Mouse (Mus musculus) urinary bladder, adult 18-20 months (tissue): ENCODE data around the gene Lrrc23.

Experiments used
- DNase-seq, 2 experiments: peaks; one replicate each; pipeline ENCODE4 v3.0.0; 2022; ENCODE audit warnings: low spot score in 2 of 2, mixed read lengths in 2 of 2

Gene Lrrc23

DNA sequence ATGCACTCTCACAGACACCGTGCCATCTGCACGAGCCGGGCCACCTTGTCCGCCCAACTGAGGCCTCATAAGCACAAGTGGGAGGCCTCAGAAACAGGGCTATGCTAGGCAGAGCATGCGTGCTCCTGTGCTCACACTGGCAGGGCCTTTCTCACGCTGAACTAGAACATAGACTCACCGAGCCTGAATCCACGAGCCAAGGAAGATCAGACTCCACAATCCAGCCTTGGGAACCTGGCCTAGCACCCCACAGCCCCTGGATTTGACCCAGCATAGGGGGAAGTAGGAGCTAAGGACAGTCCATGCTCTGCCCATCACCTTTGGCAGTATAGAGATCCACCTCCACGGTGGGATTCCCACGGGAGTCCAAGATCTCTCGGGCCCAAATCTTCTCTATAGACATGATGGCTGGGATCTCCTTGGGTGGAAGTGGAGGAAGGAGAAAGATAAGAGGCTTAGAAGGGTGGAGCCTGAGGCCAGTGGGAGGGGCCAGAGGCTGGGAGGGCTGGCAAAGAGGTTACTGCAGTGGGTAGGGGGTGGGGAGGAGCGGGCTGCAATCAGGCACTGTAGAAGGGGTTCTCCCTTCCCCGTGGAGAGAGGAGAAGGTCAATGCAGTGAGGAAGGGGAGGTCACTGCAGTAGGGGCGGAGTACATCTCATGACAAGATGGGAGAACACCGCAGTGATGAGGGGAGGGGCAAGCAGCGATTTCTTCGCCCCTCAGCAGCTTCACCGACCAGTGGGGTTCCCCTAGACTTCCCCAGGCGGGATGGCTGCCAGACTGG, 11.4 kb downstream of the Lrrc23 start:
- DNase-seq = no peak

- DNase-seq = no peak
Observed at GRCm38 (mm10) chr6:124767536-124767919, 12.0 kb downstream of the Lrrc23 start.

GRCm38 (mm10) chr6:124765951-124766350, 13.6 kb downstream of the Lrrc23 start:
- DNase-seq = no peak

DNA sequence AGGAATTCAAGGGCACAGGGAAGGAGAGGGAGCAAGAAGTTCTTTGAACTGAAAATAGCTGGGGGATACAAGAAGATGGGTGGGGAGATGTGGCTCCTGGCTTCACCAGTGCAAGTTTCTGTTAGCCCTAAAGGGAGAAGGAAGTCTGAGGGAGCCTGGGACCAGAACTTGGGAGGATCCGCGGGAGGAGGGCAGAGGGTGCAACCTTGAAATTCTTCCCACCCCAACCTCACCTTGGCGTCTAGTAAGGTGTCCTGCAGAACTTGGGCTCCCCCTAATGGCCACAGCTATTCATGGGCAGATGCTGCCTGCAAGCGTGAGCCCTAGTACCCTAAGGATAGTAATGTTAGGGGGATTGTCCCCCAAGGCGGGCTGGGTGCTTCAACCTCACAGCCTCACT, 20.3 kb downstream of the Lrrc23 start:
- DNase-seq = peak; percentile 74 to 76

DNA sequence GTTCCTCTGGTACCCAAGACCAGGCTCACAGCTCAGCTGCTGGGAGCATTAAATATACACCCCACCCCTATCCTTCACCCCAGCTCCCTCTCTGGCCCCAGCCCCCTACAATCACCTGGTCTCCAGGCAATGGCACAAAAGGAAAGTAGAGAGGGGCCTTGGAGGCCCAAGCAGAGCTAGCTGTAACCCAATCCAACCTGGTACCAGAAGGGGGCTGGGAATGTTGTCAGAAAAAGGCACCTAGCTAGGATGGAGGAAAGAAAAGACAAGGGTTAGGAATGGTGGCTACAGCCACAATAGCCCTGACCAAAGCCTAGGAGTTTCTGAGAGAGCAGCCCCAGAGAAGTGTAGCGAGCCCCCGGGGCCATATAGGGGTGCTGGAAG, 20.7 kb downstream of the Lrrc23 start:
- DNase-seq = no peak

DNA sequence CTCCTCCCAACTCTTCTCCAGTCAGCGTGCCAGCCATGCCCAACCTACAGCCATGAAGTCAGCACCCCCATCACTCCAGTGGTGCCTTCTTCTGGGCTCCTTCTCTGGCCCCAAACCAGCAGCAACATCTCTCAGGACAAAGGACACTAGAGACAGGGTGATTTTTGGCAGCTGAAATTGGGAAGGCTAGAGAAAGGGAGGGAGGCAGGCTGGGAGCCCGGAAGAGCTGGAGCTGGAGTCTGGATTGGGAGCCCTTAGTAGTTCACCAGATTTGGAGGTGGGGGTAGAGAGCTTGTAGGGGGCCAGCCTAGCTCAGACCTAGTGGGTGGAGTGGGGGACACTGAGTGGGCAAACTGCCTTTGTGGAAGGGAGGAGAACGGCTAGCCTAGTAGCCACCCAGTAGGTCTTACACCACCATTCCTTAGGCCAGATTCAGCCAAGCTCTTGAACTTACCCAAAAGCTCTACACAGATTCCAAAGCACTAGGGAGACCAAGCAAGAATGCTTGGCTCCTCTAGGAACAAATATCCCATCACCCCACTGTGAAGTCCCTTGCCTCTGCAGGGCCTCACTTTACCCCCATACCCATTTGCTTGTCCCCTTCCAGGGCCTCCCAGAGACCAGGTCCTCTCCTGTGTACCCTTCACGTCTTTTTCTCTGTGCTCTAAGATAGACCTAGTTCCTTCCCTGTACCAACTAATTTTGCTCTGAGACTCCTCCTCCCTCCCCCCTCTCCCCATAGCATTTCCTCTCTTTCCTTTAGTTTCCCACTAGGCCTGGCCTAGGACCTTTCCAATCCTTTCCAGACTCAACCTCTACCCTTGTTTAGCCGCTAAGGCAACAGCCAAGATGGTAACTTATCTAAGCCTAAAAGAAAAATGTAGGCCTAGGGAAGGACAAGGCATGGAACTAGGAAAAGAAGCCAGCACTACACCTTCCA, 21.3 kb downstream of the Lrrc23 start:
- DNase-seq = no peak

DNA sequence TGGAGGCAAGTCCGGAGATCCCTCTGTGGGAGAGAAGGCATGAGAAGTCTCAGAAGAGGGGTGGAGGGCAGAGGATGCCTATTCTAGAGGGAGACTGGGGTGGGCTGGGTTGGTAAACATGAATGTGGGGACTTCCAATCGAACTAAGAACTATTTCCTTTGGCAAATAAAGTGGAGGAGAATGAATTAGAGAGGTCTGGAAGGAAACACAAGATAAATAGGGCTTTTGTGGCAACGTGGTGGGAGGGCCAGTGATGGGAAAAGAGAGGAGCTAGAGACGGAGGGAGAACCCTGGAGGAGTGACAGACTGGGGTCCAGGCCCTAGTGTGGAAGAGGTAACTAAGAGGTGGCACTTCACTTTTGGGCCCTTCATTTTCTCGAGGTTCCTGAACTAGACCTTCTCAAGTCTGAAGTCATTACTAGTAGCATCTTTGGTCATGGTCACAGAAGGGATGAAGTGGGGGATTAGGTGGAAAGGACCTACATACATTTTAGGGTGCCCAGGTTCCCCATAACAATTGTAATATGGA, 22.1 kb downstream of the Lrrc23 start:
- DNase-seq = no peak

GRCm38 (mm10) chr6:124756652-124757350, 22.7 kb downstream of the Lrrc23 start:
- DNase-seq = peak; percentile 73 to 82

GRCm38 (mm10) chr6:124755831-124756595, 23.5 kb downstream of the Lrrc23 start, which contains the start of the genes Gm45234 and Atn1:
Gene Gm45234 (minus strand): TSS chr6:124756021.
Gene Atn1 (minus strand): TSS chr6:124756524.
- DNase-seq = peak; percentile 59 to 72

- DNase-seq = no peak
Observed at GRCm38 (mm10) chr6:124755306-124755705, 24.2 kb downstream of the Lrrc23 start.

- no peak for DNase-seq
Observed at GRCm38 (mm10) chr6:124753861-124754260, 25.7 kb downstream of the Lrrc23 start.

GRCm38 (mm10) chr6:124750405-124750804, 29.1 kb downstream of the Lrrc23 start:
- DNase-seq = no peak

DNA sequence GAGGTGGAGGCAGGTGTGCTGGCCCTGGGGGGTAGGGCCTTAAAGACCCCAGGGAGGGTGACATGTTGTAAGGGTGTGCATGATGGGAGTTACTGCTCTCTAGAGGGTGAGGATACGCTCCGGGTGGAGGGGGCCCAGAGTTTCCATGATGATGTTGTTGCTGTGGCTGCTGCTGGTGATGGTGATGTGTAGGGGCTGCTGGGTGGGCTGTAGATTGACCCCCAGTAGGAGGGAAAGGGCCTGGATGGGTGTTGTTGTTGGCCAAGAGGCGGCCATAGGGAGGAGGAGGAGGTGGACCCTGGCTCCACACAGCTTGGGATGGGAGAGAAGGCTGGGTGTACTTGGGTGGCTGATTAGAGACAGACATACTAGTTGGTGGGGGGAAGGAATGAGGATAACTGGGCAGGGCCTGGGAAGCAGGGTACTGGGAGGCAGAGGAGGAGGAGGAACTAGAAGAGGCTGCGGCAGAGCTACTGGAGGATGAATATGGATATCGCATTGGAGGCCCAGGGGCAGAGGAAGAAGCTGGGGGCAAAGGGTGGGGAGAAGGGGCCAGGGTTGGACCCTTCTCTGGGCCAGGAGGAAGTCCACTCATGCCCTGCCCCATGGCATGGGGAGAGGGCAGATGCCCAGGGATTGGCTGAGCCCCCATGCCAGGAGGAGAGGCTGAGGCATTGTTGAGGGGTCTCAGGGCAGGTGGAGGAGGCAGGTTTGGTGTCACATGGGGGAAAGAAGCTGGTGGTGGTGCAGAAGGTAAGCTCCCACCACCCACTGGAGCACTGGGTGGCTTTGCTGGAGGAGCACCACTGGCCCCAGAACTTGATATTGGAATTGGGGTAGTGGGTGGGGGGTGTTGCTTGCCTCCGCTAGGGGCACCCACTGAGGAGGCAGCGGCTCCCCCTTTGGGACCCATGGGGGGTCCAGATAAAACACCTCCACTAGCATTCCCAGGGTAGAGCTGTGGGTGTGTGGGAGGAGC, 32.6 kb downstream of the Lrrc23 start:
- no peak for DNase-seq

DNA sequence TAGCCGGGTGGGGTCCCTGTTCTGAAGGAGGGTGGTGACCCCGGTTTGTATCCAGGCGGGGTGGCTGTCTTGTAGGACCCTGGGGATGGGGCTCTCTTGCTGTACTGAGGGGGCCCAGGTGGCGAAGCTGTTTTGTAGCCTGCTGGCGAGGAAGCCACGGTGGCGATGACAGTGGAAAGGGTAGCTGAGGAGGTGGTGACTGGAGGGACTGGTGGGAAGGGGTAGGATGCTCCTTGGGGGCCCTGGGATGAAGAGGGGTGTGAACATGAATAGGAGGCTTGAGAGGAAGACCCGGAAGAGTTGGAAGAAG, 33.3 kb downstream of the Lrrc23 start:
- no peak for DNase-seq

DNA sequence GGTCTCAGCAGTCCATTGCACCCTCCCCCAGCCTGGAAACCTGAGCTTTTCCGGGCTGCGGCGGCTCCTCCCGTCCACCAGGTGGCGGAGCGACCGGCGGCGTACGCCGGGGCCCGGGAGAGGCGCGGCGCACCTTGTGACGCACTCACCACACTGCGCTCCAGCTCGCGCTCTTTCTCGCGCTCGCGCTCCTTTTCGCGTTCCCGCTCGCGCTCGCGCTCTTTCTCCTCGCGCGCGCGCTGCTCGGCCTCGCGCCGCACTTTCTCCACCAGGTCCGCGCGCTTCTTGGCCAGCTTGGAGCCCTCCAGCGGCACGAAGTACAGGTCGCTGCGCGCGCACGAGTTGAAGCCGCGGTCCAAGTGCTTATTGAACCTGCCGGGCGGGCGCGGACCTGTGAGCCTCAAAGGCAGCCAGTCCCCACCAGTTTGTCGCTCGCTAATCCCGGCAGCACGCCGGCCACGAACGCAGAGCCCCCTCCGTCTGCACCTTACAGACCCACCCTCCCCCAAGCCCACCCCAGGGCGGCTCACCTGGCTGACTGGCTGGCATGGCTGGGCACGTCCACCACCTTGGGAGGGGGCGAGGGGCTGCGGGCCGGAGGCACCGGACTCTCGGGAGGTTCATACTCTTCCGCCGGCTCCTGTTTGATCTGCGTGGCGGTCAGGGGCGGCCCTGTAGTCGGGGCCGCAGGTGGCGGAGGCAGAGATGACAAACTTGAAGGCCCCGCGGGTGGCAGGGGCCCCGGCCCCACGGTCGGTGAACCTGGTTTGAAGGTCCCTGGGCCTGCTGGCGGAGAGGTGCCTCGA, 33.8 kb downstream of the Lrrc23 start:
- peak; percentile 88 to 90 for DNase-seq

DNA sequence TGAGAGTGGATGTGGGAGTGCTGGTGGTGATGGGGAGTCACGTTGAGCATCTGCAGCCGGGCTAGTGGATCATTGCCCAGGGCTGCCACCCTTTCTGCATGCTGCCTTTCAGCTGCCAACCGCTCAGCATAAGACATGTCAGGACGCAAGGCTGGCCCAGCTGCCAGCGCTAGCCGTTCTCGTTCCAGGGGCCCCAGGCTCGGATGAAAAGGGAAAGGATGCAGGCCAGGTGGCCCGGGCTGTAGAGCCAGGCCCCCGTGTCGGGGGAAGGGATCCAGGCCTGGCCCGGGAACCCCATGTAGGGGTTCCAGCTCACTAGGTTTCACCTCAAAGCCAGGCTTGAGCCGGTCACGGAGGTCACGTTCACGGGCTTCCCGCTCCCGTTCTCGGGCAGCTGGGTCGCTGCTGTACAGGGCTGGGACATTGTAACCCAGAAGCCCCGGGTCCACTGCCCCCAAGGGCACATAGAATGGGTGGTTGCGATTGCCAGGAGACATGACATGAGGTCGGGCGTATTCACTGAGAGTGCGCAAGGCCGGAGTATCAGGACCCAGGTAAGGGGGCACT, 34.7 kb downstream of the Lrrc23 start:
- DNase-seq = no peak

DNA sequence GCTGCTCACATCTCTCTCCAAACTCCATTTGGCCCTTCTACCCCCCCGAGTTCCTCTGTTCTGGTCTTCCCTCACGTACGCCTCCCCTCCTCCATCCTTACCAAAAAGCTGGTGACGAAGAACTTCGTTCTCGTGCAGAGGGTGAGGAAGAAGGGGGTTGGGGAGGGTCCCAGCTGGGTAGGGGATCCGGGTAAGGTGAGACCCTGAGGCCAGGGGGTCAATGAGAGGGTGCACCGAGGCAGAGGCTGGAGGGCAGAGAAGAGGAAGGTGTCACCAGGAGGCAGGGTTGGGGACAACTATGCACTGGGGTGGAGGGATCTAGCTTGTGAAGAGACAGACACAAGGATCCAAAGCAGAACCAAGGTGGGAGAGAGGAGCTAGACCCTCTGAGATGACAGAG, 35.9 kb downstream of the Lrrc23 start:
- DNase-seq = no peak

GRCm38 (mm10) chr6:124742839-124743514, 36.5 kb downstream of the Lrrc23 start:
- DNase-seq = no peak
